Mouse (Mus musculus) myocyte (in vitro differentiated cells): Measurements from ENCODE around the gene Acsbg1. TPM values are rescaled to one million over a fixed set of nuclear protein-coding genes. Genes with fewer than 3 reads are reported as not detected.
"Not testable (repeated sequence)": the region's sequence is repeated elsewhere in the genome, so short reads cannot be mapped to it uniquely, and the experiment has no call there.

Experiments
- H3K27me3 ChIP-seq: one replicate; pipeline ENCODE4 v1.6.1; 2011; ENCODE audit not compliant: control insufficient read depth, insufficient read depth, insufficient read length
- H3K36me3 ChIP-seq: one replicate; pipeline ENCODE4 v1.6.1; 2011; ENCODE audit not compliant: control insufficient read depth, insufficient read depth
- H3K4me2 ChIP-seq: one replicate; pipeline ENCODE4 v1.6.1; 2011; ENCODE audit warnings: low read depth, control low read depth
- H3K4me3 ChIP-seq: one replicate; pipeline ENCODE4 v1.5.1; 2011; ENCODE audit warnings: mild to moderate bottlenecking, control low read depth, moderate library complexity
- H3K79me2 ChIP-seq: one replicate; pipeline ENCODE4 v1.6.1; 2011; ENCODE audit not compliant: control insufficient read depth, insufficient read depth
- H3ac ChIP-seq: one replicate; pipeline ENCODE4 v1.6.1; 2011; ENCODE audit not compliant: control insufficient read depth, insufficient read length
- CEBPB ChIP-seq: IDR thresholded peaks from 2 replicates; pipeline ENCODE4 v1.6.1; 2011; ENCODE audit warnings: mild to moderate bottlenecking, moderate library complexity; ENCODE audit not compliant: poor library complexity, insufficient read depth, severe bottlenecking
- E2F4 ChIP-seq: IDR thresholded peaks from one replicate; pipeline ENCODE4 v1.6.1; 2011; ENCODE audit warnings: mild to moderate bottlenecking, control low read depth, moderate library complexity; ENCODE audit not compliant: insufficient read depth
- MAX ChIP-seq: IDR thresholded peaks from one replicate; pipeline ENCODE4 v1.6.1; 2011; ENCODE audit warnings: low read depth, mild to moderate bottlenecking, control low read depth
- MYOD1 ChIP-seq, 3 experiments: IDR thresholded peaks; one replicate each; pipeline ENCODE4 v1.6.1; 2011; ENCODE audit warnings: control low read depth in 2 of 3, low read depth in 2 of 3, mild to moderate bottlenecking in 2 of 3, moderate library complexity in 1 of 3; ENCODE audit not compliant: insufficient read length in 2 of 3, control insufficient read depth in 1 of 3
- MYOG ChIP-seq, 3 experiments: IDR thresholded peaks; one replicate each; pipeline ENCODE4 v1.6.1; 2011; ENCODE audit warnings: control low read depth in 2 of 3, low read depth in 2 of 3, mild to moderate bottlenecking in 2 of 3; ENCODE audit not compliant: insufficient read length in 2 of 3, control insufficient read depth in 1 of 3, insufficient read depth in 1 of 3
- POLR2A ChIP-seq: IDR thresholded peaks from one replicate; pipeline ENCODE4 v1.6.1; 2011; ENCODE audit warnings: low read depth, mild to moderate bottlenecking, control low read depth, moderate library complexity; ENCODE audit not compliant: insufficient read length
- POLR2AphosphoS2 ChIP-seq: IDR thresholded peaks from one replicate; pipeline ENCODE4 v1.6.1; 2011; ENCODE audit warnings: low read depth, control low read depth; ENCODE audit not compliant: insufficient read length
- REST ChIP-seq: IDR thresholded peaks from one replicate; pipeline ENCODE4 v1.6.1; 2011; ENCODE audit warnings: mild to moderate bottlenecking, control low read depth, moderate library complexity; ENCODE audit not compliant: insufficient read depth, insufficient read length
- SRF ChIP-seq: IDR thresholded peaks from one replicate; pipeline ENCODE4 v1.6.1; 2011; ENCODE audit warnings: low read depth; ENCODE audit not compliant: control insufficient read depth, insufficient read length
- TCF12 ChIP-seq: IDR thresholded peaks from one replicate; pipeline ENCODE4 v1.6.1; 2011; ENCODE audit warnings: mild to moderate bottlenecking, control low read depth; ENCODE audit not compliant: poor library complexity, insufficient read depth, severe bottlenecking
- TCF3 ChIP-seq: IDR thresholded peaks from one replicate; pipeline ENCODE4 v1.6.1; 2011; ENCODE audit warnings: low read depth, control low read depth; ENCODE audit not compliant: insufficient read length
- USF1 ChIP-seq: IDR thresholded peaks from one replicate; pipeline ENCODE4 v1.6.1; 2011; ENCODE audit warnings: low read depth, mild to moderate bottlenecking, control low read depth, moderate library complexity
- polyA plus RNA-seq: library from polyadenylated mRNA; unstranded; fragments of >200 nt; fragmentation: generic; extraction: Trizol; gene quantifications from one replicate; pipeline ENCODE4 v1.2.1, GENCODE M21; 2012; ENCODE audit warnings: missing spikeins

Acsbg1 gene
- polyA plus RNA-seq, 1 experiment, result 48.0 TPM

- no peaks in the 10 kb centered on the region for H3K36me3 ChIP-seq
- TF ChIP-seq MAX (no peak), E2F4 (no peak), TCF3 (no peak), TCF12 (no peak), USF1 (no peak), REST (no peak), MYOD1 (IDR thresholded peaks at IDR 0.05; ENCODE audit: control insufficient read depth in 1 of 3, insufficient read length in 2 of 3, low read depth in 2 of 3) (no peak), POLR2AphosphoS2 (no peak), MYOG (IDR thresholded peaks at IDR 0.05; ENCODE audit: control insufficient read depth in 1 of 3, insufficient read depth in 1 of 3, insufficient read length in 2 of 3, low read depth in 2 of 3) (no peak), SRF (no peak), POLR2A (no peak), CEBPB (no peak)
- H3K4me2 ChIP-seq, result peak overlapping the region; percentile 66
- H3ac ChIP-seq, result peak overlapping the region; percentile 86
- H3K4me3 ChIP-seq, result peak overlapping the region; percentile 44
- H3K79me2 ChIP-seq, result no peaks in the 10 kb centered on the region
- H3K27me3 ChIP-seq, result no peaks in the 10 kb centered on the region
Measured at GRCm38 (mm10) chr9:54699087-54699344, 37.3 kb upstream of the Acsbg1 start.

GRCm38 (mm10) chr9:54698318-54699086 is 36.8 kb upstream of the Acsbg1 start, which contains the start of gene Dnaja4:
Dnaja4 (plus strand) TSS chr9:54698873.
- no peaks in the 10 kb centered on the region for H3K36me3 ChIP-seq
- peak within 1 kb of the TSS; percentile 86 for H3ac ChIP-seq
- H3K4me3 ChIP-seq, result peak within 1 kb of the TSS; percentile 44
- H3K27me3 ChIP-seq, result no peaks in the 10 kb centered on the region
- TF ChIP-seq SRF, result no peak
- TF ChIP-seq CEBPB, result no peak
- no peaks in the 10 kb centered on the region for H3K79me2 ChIP-seq
- H3K4me2 ChIP-seq, result peak within 1 kb of the TSS; percentile 70

GRCm38 (mm10) chr9:54691241-54691805 is 29.7 kb upstream of the Acsbg1 start:
- H3K36me3 ChIP-seq, H3K79me2 ChIP-seq, H3K4me2 ChIP-seq, H3ac ChIP-seq, H3K4me3 ChIP-seq: not testable (repeated sequence)
- H3K27me3 ChIP-seq, result peaks cover 15% of the 10 kb centered on the region

- not testable (repeated sequence) for H3K4me2 ChIP-seq, H3K79me2 ChIP-seq, H3K4me3 ChIP-seq, H3ac ChIP-seq, H3K36me3 ChIP-seq
- H3K27me3 ChIP-seq, result peaks cover 15% of the 10 kb centered on the region
Measured at GRCm38 (mm10) chr9:54690697-54691096, 29.0 kb upstream of the Acsbg1 start.

GRCm38 (mm10) chr9:54689446-54689845 is 27.8 kb upstream of the Acsbg1 start:
- H3K36me3 ChIP-seq, result no peaks in the 10 kb centered on the region
- no peak for TF ChIP-seq REST
- TF ChIP-seq MYOG (IDR thresholded peaks at IDR 0.05; ENCODE audit: control insufficient read depth in 1 of 3, insufficient read depth in 1 of 3, insufficient read length in 2 of 3, low read depth in 2 of 3), result no peak
- no peak for TF ChIP-seq SRF
- TF ChIP-seq TCF12, result no peak
- TF ChIP-seq POLR2A, result no peak
- TF ChIP-seq CEBPB, result no peak
- no peak for TF ChIP-seq MYOD1 (IDR thresholded peaks at IDR 0.05; ENCODE audit: control insufficient read depth in 1 of 3, insufficient read length in 2 of 3, low read depth in 2 of 3)
- H3K4me3 ChIP-seq, result no peak overlapping the region
- H3ac ChIP-seq, result no peak overlapping the region
- no peaks in the 10 kb centered on the region for H3K79me2 ChIP-seq
- no peak overlapping the region for H3K4me2 ChIP-seq
- H3K27me3 ChIP-seq, result peaks cover 15% of the 10 kb centered on the region
